Mouse (Mus musculus) limb, embryonic 13.5 days (tissue): Measurements from ENCODE around the gene Gm20388. TPM values are rescaled to one million over a fixed set of nuclear protein-coding genes. Genes with fewer than 3 reads are reported as not detected.

Experiments
- ATAC-seq: fragments of 200-750 bp; cut with Nextera tagmentation; 2 replicates; pipeline ENCODE4 v1.8.0; 2017; ENCODE audit warnings: low read depth, moderate number of reproducible peaks, moderate TSS enrichment; ENCODE audit not compliant: low FRiP score
- H3K27ac ChIP-seq: fragments of 300-500 bp; sonication (generic); 2 replicates; pipeline ENCODE4 v1.5.1; 2015; ENCODE audit warnings: inconsistent platforms, mild to moderate bottlenecking, moderate library complexity
- H3K27me3 ChIP-seq: fragments of 300-500 bp; sonication (generic); 2 replicates; pipeline ENCODE4 v1.6.1; 2015; ENCODE audit warnings: mild to moderate bottlenecking, inconsistent platforms
- H3K36me3 ChIP-seq: fragments of 300-500 bp; sonication (generic); 2 replicates; pipeline ENCODE4 v1.6.1; 2015; ENCODE audit warnings: inconsistent platforms, mild to moderate bottlenecking, moderate library complexity
- H3K4me1 ChIP-seq: fragments of 300-500 bp; sonication (generic); 2 replicates; pipeline ENCODE4 v1.6.1; 2015; ENCODE audit warnings: inconsistent platforms
- H3K4me2 ChIP-seq: fragments of 300-500 bp; sonication (generic); replicated peaks from 2 replicates; pipeline ENCODE4 v1.6.1; 2015; ENCODE audit warnings: inconsistent platforms, mild to moderate bottlenecking, moderate library complexity
- H3K4me3 ChIP-seq: fragments of 300-500 bp; sonication (generic); 2 replicates; pipeline ENCODE4 v1.5.1; 2015; ENCODE audit warnings: moderate library complexity, mild to moderate bottlenecking, inconsistent platforms
- H3K9ac ChIP-seq: fragments of 300-500 bp; sonication (generic); 2 replicates; pipeline ENCODE4 v1.6.1; 2015; ENCODE audit warnings: mild to moderate bottlenecking, inconsistent platforms
- H3K9me3 ChIP-seq: fragments of 300-500 bp; sonication (generic); 2 replicates; pipeline ENCODE4 v1.6.1; 2016; ENCODE audit warnings: inconsistent platforms
- WGBS: fragments of 180-500 bp; shearing (Covaris S2); methylation state at CpG from one replicate; pipeline ENCODE4 v1.1.7; 2015; 5-methylcytosine and 5-hydroxymethylcytosine counted together
- polyA plus RNA-seq: library from polyadenylated mRNA; unstranded; fragments of >200 nt; fragmentation: Nextera tagmentation; extraction: Ambion mirVana; gene quantifications from 2 replicates; pipeline ENCODE4 v1.2.1, GENCODE M21; 2015

The Gm20388 gene
- polyA plus RNA-seq, 1 experiment from 2014 or later, result 7.1 TPM

DNA sequence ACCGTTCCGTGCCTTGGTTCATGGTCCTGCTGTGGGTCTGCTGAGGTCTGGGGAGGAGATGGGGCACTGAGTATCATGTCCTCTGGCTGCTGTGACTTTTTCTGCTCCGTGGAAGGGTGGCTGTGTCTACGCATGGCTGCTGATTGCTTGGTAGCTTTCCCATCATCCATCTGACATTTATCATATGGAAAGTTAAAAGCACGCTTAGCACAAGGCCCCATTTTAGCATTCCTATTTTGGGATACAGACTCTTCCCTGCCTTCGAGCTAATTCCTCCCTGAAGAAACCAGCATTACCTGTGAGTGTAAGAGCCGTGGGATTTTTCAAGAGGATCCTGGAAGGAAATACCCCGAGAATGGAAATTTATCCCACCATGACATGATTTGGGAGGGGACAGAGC is 3906.3 kb downstream of the Gm20388 start:
- no peak for ATAC-seq

DNA sequence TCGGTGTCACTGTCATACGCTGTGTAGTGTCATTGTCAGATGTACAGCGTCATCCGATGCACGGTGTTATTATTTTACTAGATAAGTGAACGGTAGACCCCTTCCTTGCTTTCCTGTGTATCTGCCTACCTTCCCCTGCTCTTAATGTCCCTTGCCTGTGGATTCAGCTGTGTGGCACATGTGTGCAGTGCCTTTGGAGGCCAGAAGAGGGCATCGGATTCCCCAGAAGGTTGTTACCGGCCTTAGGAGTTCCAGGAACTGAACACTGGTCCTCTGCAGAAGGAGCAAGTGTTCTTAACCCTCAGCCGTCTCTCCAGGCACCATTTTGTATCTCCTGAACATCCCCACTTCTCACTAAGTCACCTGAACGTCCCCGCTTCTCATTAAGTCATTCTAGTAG is 3907.1 kb downstream of the Gm20388 start:
- Histone ChIP-seq H3K4me3 (no peak overlapping the region), H3K9me3 (0 out of 2 replicates have a peak, but pooled peaks cover under 1% of the 10 kb centered on the region), H3K27ac (no peak overlapping the region), H3K4me1 (peaks cover 11% of the 10 kb centered on the region), H3K36me3 (peaks cover 34% of the 10 kb centered on the region), H3K27me3 (no peaks in the 10 kb centered on the region), H3K9ac (no peak overlapping the region), H3K4me2 (no peak overlapping the region)
- 89% methylated on average over 11 of the region's 11 CpGs for WGBS
- no peak for ATAC-seq

More for the DNA sequence above, 3906.3 kb downstream of the Gm20388 start:
- H3K36me3 ChIP-seq, result peaks cover 30% of the 10 kb centered on the region
- no peak overlapping the region for H3K4me3 ChIP-seq
- H3K9me3 ChIP-seq, result no peaks in the 10 kb centered on the region
- no peak overlapping the region for H3K9ac ChIP-seq
- H3K27ac ChIP-seq, result no peak overlapping the region
- WGBS, result 86% methylated on average over 8 of the region's 8 CpGs
- H3K27me3 ChIP-seq, result no peaks in the 10 kb centered on the region
- peaks cover 11% of the 10 kb centered on the region for H3K4me1 ChIP-seq
- H3K4me2 ChIP-seq, result no peak overlapping the region

DNA sequence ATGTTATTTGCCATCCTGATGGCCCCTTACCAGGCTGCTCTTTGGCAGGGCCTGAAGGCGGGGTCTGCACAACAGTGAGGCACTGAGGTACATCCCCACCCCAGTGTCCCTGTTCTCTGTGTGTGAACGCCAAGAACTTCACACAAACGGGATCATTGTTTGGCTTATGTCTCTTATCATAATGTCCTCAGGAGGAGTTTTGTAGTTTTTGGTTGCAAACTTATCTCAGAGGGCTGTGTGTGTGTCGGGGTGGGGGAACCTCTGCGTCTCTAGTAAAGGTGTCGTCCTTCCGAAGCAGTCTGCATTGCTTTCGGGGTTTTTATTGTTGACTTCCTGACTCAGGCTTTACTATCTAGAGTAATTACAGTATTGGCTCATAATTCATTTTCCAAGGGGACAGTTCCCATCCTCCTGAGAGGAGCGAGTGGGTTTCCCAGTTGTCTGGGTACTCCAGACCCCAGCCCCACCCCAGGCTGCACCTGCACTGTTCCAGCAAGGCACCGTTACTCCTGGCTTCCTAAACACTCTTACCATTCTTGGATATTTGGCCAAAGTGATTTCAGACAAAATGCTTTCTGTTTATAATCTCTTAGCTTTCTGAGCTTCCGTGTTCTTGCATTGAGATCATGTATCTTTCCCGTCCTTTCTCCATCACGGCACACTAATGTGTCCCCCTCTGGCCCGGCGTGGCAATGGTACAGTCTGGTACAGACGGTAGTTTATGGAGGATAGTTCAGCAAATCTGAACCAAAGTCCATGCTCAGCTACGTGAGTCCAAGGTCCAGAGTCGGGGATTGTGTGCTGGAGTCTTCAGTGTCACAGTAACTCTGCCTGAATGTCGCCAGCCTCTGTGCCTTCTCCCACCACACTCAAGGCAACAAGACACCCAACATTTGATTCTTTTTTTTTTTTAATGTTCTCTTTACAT is 3909.3 kb downstream of the Gm20388 start:
- H3K36me3 ChIP-seq, result peaks cover 47% of the 10 kb centered on the region
- no peaks in the 10 kb centered on the region for H3K4me1 ChIP-seq
- no peaks in the 10 kb centered on the region for H3K27me3 ChIP-seq
- no peak overlapping the region for H3K4me3 ChIP-seq
- no peak overlapping the region for H3K4me2 ChIP-seq
- no peak overlapping the region for H3K9ac ChIP-seq
- H3K27ac ChIP-seq, result no peak overlapping the region
- H3K9me3 ChIP-seq, result 0 out of 2 replicates have a peak, but pooled peaks cover 5% of the 10 kb centered on the region
- WGBS, result 88% methylated on average over 19 of the region's 19 CpGs
- ATAC-seq, result no peak

DNA sequence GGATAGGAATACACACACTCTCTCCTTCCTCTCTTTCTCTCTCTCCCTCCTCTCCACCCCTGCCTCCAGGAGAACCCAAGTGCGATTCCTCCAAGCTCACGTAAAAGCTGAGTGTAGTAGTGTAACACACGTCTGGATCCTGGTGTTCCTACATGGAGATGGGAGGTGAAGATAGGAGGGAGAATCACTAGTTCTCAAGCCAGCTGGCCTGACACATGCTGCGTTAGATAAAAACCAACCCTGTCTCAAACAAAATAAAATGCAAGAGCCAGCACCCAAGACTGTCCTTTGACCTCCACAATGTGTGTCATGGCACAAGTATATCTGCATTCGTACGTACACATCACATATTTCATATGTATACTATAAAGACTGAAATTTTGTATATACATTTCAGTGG is 3910.1 kb downstream of the Gm20388 start:
- Histone ChIP-seq H3K9me3 (0 out of 2 replicates have a peak, but pooled peaks cover 5% of the 10 kb centered on the region), H3K4me1 (no peaks in the 10 kb centered on the region), H3K27ac (no peak overlapping the region), H3K36me3 (peaks cover 45% of the 10 kb centered on the region), H3K9ac (no peak overlapping the region), H3K27me3 (no peaks in the 10 kb centered on the region), H3K4me3 (no peak overlapping the region), H3K4me2 (no peak overlapping the region)
- 92% methylated on average over 6 of the region's 6 CpGs for WGBS
- no peak for ATAC-seq

DNA sequence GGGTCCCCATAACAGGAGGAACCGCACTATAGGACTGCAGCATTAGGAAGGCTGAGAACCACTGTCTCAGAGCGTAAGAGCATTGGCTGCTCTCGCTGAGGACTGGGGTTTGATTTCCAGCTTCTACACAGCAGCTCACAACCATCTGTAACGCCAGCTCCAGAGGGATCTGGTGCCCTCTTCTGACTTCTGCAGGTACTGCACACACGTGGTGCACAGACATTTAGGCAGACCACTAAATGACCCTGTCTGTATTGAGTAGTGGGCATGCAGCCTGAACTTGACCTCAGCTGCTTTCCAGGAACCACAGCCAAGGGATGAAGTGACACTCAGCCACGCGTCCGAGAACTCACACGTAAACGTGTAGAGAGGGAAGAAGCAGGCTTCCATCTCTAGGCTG is 3912.5 kb downstream of the Gm20388 start:
- Histone ChIP-seq H3K9ac (no peak overlapping the region), H3K4me2 (no peak overlapping the region), H3K4me1 (no peaks in the 10 kb centered on the region), H3K27me3 (no peaks in the 10 kb centered on the region), H3K9me3 (0 out of 2 replicates have a peak, but pooled peaks cover 5% of the 10 kb centered on the region), H3K4me3 (no peak overlapping the region), H3K36me3 (peaks cover 52% of the 10 kb centered on the region), H3K27ac (no peak overlapping the region)
- WGBS, result 97% methylated on average over 10 of the region's 10 CpGs
- no peak for ATAC-seq

DNA sequence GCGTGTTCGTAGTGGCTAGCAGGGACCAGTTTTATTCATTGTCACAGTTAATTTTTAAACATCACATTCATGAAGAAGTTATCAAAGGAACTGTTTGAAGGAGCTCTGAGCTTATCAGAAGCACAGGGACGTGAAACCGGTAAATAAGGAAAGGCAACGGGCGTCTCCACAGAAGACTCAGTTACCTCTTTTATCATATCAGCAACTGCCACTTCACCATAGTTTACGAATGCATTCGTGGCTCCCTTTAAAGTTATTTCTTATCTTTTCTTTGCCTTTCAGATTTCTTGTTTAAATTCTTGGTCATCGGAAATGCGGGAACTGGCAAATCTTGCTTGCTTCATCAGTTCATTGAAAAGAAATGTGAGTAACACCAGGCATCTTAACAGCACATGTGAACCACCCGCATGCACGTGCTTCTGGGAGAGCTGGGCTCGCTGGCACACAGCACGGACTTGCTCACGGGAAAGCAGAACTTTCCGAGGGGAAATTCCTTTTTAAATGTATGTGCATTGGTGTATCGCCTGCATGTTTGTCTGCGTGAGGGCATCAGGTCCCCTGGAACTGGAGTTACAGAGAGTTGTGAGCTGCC is 3913.0 kb downstream of the Gm20388 start:
- no peak for ATAC-seq
- Histone ChIP-seq H3K4me1 (no peaks in the 10 kb centered on the region), H3K4me2 (no peak overlapping the region), H3K27ac (no peak overlapping the region), H3K27me3 (no peaks in the 10 kb centered on the region), H3K36me3 (peaks cover 57% of the 10 kb centered on the region), H3K4me3 (no peak overlapping the region), H3K9me3 (0 out of 2 replicates have a peak, but pooled peaks cover 5% of the 10 kb centered on the region), H3K9ac (no peak overlapping the region)
- 90% methylated on average over 18 of the region's 18 CpGs for WGBS

DNA sequence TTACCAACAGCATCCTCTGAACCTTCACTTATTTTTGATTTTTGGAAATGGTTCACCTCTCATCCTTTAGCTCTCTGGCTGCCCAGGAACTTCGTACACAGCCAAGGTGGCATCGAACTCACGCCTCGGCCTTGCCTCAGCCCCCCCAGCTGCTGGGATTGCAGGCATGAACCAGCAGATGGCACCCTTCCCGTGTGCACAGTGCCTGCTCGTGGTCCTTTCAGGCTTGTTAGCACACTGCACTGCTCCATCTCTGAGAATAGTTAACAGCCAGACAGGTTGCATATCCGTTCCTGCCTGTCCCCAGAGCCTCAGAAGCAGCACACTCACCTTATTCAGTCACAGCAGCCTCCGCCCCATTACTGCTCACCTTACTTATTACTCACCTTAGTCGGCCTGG is 3915.4 kb downstream of the Gm20388 start:
- no peak for ATAC-seq
- Histone ChIP-seq H3K9me3 (0 out of 2 replicates have a peak, but pooled peaks cover 5% of the 10 kb centered on the region), H3K9ac (no peak overlapping the region), H3K36me3 (peaks cover 78% of the 10 kb centered on the region), H3K4me1 (no peaks in the 10 kb centered on the region), H3K27me3 (no peaks in the 10 kb centered on the region), H3K4me3 (no peak overlapping the region), H3K27ac (no peak overlapping the region), H3K4me2 (no peak overlapping the region)
- 60% methylated on average over 9 of the region's 9 CpGs for WGBS

DNA sequence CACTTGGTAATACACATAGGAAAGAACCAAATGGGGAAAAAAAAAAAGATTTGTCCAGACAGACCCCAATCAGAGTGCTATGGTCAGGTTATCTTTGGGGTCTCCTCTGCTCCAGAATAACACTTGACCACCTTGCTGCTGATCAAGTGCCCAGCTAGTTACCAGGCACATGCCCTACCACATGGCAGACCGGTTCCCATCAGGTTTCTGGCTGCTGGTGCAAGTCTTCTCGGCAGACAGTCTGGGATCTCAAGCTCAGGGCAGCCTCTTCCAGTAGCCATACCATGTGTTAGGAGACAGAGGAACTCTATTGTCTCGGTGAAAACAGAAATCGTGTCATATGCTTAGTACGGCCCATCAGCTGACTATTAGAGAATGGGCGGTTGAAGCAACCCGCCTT is 3916.1 kb downstream of the Gm20388 start:
- no peaks in the 10 kb centered on the region for H3K27me3 ChIP-seq
- WGBS, result 91% methylated on average over 7 of the region's 7 CpGs

DNA sequence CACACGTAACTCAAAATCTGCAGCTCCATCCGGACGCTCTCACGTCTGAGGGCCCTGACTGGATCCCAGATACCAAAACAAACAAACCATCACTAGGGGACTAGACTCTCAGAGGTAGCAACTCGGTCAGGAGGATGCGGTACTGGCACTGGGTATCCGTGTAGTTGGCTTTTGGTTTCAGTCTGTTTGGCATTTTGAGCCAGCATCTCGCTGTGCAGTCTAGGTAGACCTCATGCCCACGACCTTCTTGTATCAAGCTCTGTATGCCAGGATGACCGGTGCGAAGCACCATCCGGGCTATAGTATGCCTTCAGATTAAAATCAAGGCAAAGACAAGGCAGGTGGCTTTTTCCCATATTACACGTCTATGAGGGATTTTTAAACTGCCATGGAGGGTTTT is 3916.9 kb downstream of the Gm20388 start:
- H3K9ac ChIP-seq, result no peak overlapping the region
- no peak overlapping the region for H3K27ac ChIP-seq
- WGBS, result 93% methylated on average over 13 of the region's 13 CpGs
- no peaks in the 10 kb centered on the region for H3K4me1 ChIP-seq
- no peak for ATAC-seq
- 0 out of 2 replicates have a peak, but pooled peaks cover 5% of the 10 kb centered on the region for H3K9me3 ChIP-seq
- H3K27me3 ChIP-seq, result no peaks in the 10 kb centered on the region
- no peak overlapping the region for H3K4me2 ChIP-seq
- H3K4me3 ChIP-seq, result no peak overlapping the region
- peaks cover 88% of the 10 kb centered on the region for H3K36me3 ChIP-seq

More for the DNA sequence above, 3916.1 kb downstream of the Gm20388 start:
- Histone ChIP-seq H3K4me3 (no peak overlapping the region), H3K36me3 (peaks cover 82% of the 10 kb centered on the region), H3K4me1 (no peaks in the 10 kb centered on the region), H3K4me2 (no peak overlapping the region), H3K9ac (no peak overlapping the region), H3K27ac (no peak overlapping the region), H3K9me3 (0 out of 2 replicates have a peak, but pooled peaks cover 5% of the 10 kb centered on the region)
- no peak for ATAC-seq

DNA sequence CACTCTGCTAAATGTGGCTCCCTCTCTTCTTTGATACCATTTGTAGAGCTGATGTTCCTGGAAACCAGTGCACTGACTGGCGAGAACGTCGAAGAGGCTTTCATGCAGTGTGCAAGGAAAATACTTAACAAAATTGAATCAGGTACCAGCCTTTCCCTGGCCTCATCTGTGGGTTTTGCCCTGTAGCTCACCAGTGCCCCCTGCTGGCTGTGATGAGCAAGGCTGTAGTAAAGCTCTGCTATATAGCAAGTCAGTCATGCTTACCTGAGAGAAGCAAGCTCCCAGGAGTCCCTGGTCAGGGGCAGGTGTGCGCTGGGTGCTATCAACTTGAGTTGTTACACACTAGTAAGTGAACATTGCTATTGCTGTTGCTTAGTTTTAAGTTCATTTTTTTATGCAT is 3922.1 kb downstream of the Gm20388 start:
- Histone ChIP-seq H3K27ac (no peak overlapping the region), H3K4me1 (no peaks in the 10 kb centered on the region), H3K27me3 (no peaks in the 10 kb centered on the region), H3K4me2 (no peak overlapping the region), H3K36me3 (peaks cover 95% of the 10 kb centered on the region), H3K9me3 (no peaks in the 10 kb centered on the region), H3K9ac (no peak overlapping the region), H3K4me3 (no peak overlapping the region)
- ATAC-seq, result no peak
- 94% methylated on average over 4 of the region's 4 CpGs for WGBS

DNA sequence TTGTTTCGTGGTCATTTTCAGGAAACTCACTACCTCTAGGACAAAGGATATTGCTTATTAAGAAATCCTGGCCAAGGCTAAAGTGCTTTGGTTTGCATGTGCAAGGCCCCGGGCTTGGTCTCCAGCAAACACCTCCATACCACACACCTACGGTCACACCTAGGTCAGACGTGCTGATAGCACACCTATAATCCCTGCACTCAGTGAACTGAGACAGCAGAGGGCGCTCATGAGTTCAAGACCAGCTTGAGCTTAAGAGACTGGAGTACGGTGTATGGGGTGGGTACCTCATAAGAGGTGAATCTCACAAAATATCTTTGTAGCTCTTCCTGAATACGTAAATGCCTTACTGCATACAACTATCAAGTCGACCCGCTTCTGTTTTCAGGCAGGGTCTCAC is 3924.8 kb downstream of the Gm20388 start:
- Histone ChIP-seq H3K27me3 (no peaks in the 10 kb centered on the region), H3K27ac (no peak overlapping the region), H3K4me3 (no peak overlapping the region), H3K36me3 (peaks cover 72% of the 10 kb centered on the region), H3K4me1 (no peaks in the 10 kb centered on the region), H3K9ac (no peak overlapping the region), H3K9me3 (no peaks in the 10 kb centered on the region), H3K4me2 (no peak overlapping the region)
- no peak for ATAC-seq
- 58% methylated on average over 9 of the region's 9 CpGs for WGBS

DNA sequence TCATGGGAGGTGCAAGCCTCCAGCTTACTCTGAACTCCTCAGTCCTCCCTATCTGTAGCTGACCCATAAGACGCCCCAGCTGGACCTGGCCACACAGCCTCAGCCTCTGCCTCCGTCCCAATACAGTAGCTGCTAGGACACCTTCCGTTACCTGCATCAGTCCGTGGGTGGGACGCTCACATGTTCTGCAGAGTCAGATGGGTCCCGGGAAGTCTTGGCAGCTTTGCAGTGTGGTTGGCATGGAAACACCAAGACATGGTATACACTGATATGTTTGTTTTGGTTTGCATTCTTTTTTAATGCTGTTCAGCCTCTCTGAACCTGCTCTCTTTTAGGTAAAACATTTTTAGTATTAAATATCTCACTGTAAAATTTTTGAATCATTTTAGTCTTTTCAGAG is 3925.7 kb downstream of the Gm20388 start:
- Histone ChIP-seq H3K4me1 (no peaks in the 10 kb centered on the region), H3K9ac (no peak overlapping the region), H3K36me3 (peaks cover 69% of the 10 kb centered on the region), H3K4me3 (no peak overlapping the region), H3K27me3 (no peaks in the 10 kb centered on the region), H3K27ac (no peak overlapping the region), H3K4me2 (no peak overlapping the region), H3K9me3 (no peaks in the 10 kb centered on the region)
- ATAC-seq, result no peak
- 92% methylated on average over 6 of the region's 6 CpGs for WGBS
